Mouse (Mus musculus): ENCODE results near the gene Hk1. TPM values are rescaled to one million over a fixed set of nuclear protein-coding genes. Genes with fewer than 3 reads are reported as not detected.

Gene Hk1
- polyA plus RNA-seq, 1 experiment = 103 TPM

- Histone ChIP-seq H3K36me3 (ENCODE audit: control insufficient read depth, insufficient read depth) (no peaks in the 10 kb centered on the region), H3K4me3 (no peak overlapping the region), H3K27me3 (ENCODE audit: control insufficient read depth, insufficient read depth, insufficient read length) (peaks cover 7% of the 10 kb centered on the region), H3K79me2 (ENCODE audit: control insufficient read depth, insufficient read depth) (no peaks in the 10 kb centered on the region), H3ac (ENCODE audit: control insufficient read depth, insufficient read length) (no peak overlapping the region), H3K4me2 (ENCODE audit: low read depth) (no peak overlapping the region)
- TF ChIP-seq SRF (IDR thresholded peaks at IDR 0.05; ENCODE audit: control insufficient read depth, insufficient read length, low read depth) (no peak), CEBPB (IDR thresholded peaks at IDR 0.05; ENCODE audit: insufficient read depth, poor library complexity, severe bottlenecking) (no peak), REST (IDR thresholded peaks at IDR 0.05; ENCODE audit: insufficient read depth, insufficient read length) (no peak), TCF12 (IDR thresholded peaks at IDR 0.05; ENCODE audit: insufficient read depth, poor library complexity, severe bottlenecking) (no peak), E2F4 (IDR thresholded peaks at IDR 0.05; ENCODE audit: insufficient read depth) (no peak), MYOG (IDR thresholded peaks at IDR 0.05; ENCODE audit: control insufficient read depth in 1 of 3, insufficient read depth in 1 of 3, insufficient read length in 2 of 3, low read depth in 2 of 3) (no peak), POLR2AphosphoS2 (IDR thresholded peaks at IDR 0.05; ENCODE audit: insufficient read length, low read depth) (no peak), POLR2A (IDR thresholded peaks at IDR 0.05; ENCODE audit: insufficient read length, low read depth) (no peak)
These were observed 39.7 kb upstream of the Hk1 start for GRCm38 (mm10) chr10:62419422-62419821.

DNA sequence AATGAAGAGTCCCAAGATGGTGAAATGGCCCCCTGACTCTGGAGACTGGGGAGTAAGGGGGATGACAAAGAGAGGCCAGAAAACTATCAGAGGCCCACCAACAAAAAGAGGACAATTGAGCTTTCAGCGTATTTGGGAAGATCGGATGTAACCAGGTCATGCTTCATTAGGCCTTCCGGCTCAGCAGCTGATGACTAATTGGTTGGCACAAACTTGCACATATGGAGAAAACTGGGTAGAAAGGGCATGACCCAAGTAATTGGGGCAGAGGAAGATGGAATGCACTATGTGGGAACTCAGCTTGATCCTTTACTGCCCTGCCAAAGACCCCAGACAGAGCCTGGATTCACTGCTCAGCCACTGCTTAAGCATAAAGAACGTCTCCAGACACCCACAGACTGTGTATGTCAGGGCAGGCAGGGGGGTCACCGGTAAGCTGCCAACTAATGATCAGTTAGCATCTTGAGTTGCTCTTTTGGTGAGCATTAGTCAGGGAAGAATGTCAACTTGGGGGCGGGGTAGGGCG lies 39.2 kb upstream of the Hk1 start:
- H3ac ChIP-seq (ENCODE audit: control insufficient read depth, insufficient read length) = no peak overlapping the region
- H3K36me3 ChIP-seq (ENCODE audit: control insufficient read depth, insufficient read depth) = no peaks in the 10 kb centered on the region
- no peak for TF ChIP-seq TCF3 (IDR thresholded peaks at IDR 0.05; ENCODE audit: insufficient read length, low read depth)
- no peak for TF ChIP-seq E2F4 (IDR thresholded peaks at IDR 0.05; ENCODE audit: insufficient read depth)
- TF ChIP-seq CEBPB (IDR thresholded peaks at IDR 0.05; ENCODE audit: insufficient read depth, poor library complexity, severe bottlenecking) = no peak
- no peak for TF ChIP-seq TCF12 (IDR thresholded peaks at IDR 0.05; ENCODE audit: insufficient read depth, poor library complexity, severe bottlenecking)
- no peak for TF ChIP-seq SRF (IDR thresholded peaks at IDR 0.05; ENCODE audit: control insufficient read depth, insufficient read length, low read depth)
- TF ChIP-seq POLR2A (IDR thresholded peaks at IDR 0.05; ENCODE audit: insufficient read length, low read depth) = no peak
- TF ChIP-seq REST (IDR thresholded peaks at IDR 0.05; ENCODE audit: insufficient read depth, insufficient read length) = no peak
- TF ChIP-seq MAX (IDR thresholded peaks at IDR 0.05; ENCODE audit: low read depth) = no peak
- H3K79me2 ChIP-seq (ENCODE audit: control insufficient read depth, insufficient read depth) = no peaks in the 10 kb centered on the region
- H3K4me2 ChIP-seq (ENCODE audit: low read depth) = no peak overlapping the region
- peaks cover 7% of the 10 kb centered on the region for H3K27me3 ChIP-seq (ENCODE audit: control insufficient read depth, insufficient read depth, insufficient read length)
- no peak overlapping the region for H3K4me3 ChIP-seq

DNA sequence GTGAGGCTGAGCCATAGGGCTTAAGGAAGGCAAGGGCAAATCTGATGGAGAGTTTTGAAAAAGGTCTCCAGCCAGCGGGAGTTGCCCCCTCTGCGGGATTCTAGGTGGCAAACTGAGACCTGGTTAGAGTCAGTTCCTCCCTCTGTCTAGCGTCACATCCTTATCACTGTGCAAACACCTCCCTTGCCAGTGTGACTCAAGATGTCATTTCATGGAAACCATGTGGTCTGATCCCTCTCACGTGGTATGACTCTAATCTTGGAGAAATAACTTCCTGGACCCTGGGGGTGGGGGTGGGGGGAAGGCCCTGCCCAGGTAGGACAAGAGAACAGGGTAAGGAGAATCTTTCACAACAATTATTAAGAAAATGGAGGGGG lies 33.9 kb upstream of the Hk1 start:
- TF ChIP-seq REST (IDR thresholded peaks at IDR 0.05; ENCODE audit: insufficient read depth, insufficient read length) = no peak
- H3K4me2 ChIP-seq (ENCODE audit: low read depth) = no peak overlapping the region
- no peaks in the 10 kb centered on the region for H3K79me2 ChIP-seq (ENCODE audit: control insufficient read depth, insufficient read depth)
- H3K27me3 ChIP-seq (ENCODE audit: control insufficient read depth, insufficient read depth, insufficient read length) = peaks cover 17% of the 10 kb centered on the region
- H3ac ChIP-seq (ENCODE audit: control insufficient read depth, insufficient read length) = no peak overlapping the region
- no peaks in the 10 kb centered on the region for H3K36me3 ChIP-seq (ENCODE audit: control insufficient read depth, insufficient read depth)
- H3K4me3 ChIP-seq = no peak overlapping the region

DNA sequence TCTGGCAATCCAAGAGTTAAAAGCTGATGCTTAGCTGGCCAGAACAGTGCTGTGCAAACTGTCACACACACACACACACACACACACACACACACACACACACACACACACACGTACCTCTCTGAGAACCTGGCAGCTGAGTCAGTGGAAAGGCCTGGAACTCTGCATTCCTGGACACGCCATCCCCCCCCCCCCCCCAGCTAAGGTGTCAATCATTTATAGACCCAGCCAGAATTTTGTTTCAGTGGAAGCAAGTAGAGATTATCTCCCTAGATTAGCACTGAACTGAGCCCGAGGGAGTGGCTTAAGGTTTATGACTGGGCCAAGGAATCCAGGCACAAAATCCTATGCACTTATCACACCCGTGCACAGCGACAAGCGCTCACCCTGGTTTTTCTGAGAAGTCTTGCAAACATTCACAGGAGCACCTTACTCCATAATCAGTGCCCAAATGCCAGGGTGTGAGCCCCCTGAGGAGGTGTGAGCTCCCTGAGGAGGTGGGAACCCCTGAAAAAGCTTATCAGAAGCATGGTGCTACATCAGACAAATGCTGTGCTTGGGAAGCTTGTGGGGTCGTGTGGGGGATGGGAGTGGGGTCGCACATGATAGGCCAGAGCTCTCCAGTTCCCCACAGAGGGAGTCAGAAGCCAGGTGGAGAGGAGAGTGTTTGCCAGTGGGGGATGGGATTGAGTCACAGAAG lies 33.3 kb upstream of the Hk1 start:
- Histone ChIP-seq H3K27me3 (ENCODE audit: control insufficient read depth, insufficient read depth, insufficient read length) (peaks cover 21% of the 10 kb centered on the region), H3K36me3 (ENCODE audit: control insufficient read depth, insufficient read depth) (no peaks in the 10 kb centered on the region), H3K79me2 (ENCODE audit: control insufficient read depth, insufficient read depth) (no peaks in the 10 kb centered on the region), H3K4me2 (ENCODE audit: low read depth) (no peak overlapping the region), H3K4me3 (no peak overlapping the region), H3ac (ENCODE audit: control insufficient read depth, insufficient read length) (no peak overlapping the region)
- TF ChIP-seq MAX (IDR thresholded peaks at IDR 0.05; ENCODE audit: low read depth) = no peak
- no peak for TF ChIP-seq SRF (IDR thresholded peaks at IDR 0.05; ENCODE audit: control insufficient read depth, insufficient read length, low read depth)
- no peak for TF ChIP-seq MYOD1 (IDR thresholded peaks at IDR 0.05; ENCODE audit: control insufficient read depth in 1 of 3, insufficient read length in 2 of 3, low read depth in 2 of 3)
- no peak for TF ChIP-seq POLR2A (IDR thresholded peaks at IDR 0.05; ENCODE audit: insufficient read length, low read depth)
- TF ChIP-seq TCF3 (IDR thresholded peaks at IDR 0.05; ENCODE audit: insufficient read length, low read depth) = no peak
- TF ChIP-seq MYOG (IDR thresholded peaks at IDR 0.05; ENCODE audit: control insufficient read depth in 1 of 3, insufficient read depth in 1 of 3, insufficient read length in 2 of 3, low read depth in 2 of 3) = no peak
- TF ChIP-seq E2F4 (IDR thresholded peaks at IDR 0.05; ENCODE audit: insufficient read depth) = no peak
- no peak for TF ChIP-seq CEBPB (IDR thresholded peaks at IDR 0.05; ENCODE audit: insufficient read depth, poor library complexity, severe bottlenecking)
- no peak for TF ChIP-seq POLR2AphosphoS2 (IDR thresholded peaks at IDR 0.05; ENCODE audit: insufficient read length, low read depth)
- TF ChIP-seq USF1 (IDR thresholded peaks at IDR 0.05; ENCODE audit: low read depth) = no peak
- no peak for TF ChIP-seq REST (IDR thresholded peaks at IDR 0.05; ENCODE audit: insufficient read depth, insufficient read length)
- TF ChIP-seq TCF12 (IDR thresholded peaks at IDR 0.05; ENCODE audit: insufficient read depth, poor library complexity, severe bottlenecking) = no peak

Measured in myocyte (in vitro differentiated cells).